Mouse (Mus musculus) kidney, adult 2 months (tissue): ENCODE data around the gene Hdgf.

ENCODE experiments used
- CTCF ChIP-seq: fragments of 200-500 bp; conservative IDR thresholded peaks from 2 replicates; pipeline ENCODE4 v1.5.1; 2011; ENCODE audit warnings: low read depth, mild to moderate bottlenecking, control low read depth, low read length, moderate library complexity, mixed read lengths; ENCODE audit not compliant: insufficient read depth, insufficient read length
- POLR2A ChIP-seq: fragments of 200-500 bp; IDR thresholded peaks from one replicate; pipeline ENCODE4 v1.6.1; 2011; ENCODE audit warnings: low read depth, low read length, control low read depth

DNA sequence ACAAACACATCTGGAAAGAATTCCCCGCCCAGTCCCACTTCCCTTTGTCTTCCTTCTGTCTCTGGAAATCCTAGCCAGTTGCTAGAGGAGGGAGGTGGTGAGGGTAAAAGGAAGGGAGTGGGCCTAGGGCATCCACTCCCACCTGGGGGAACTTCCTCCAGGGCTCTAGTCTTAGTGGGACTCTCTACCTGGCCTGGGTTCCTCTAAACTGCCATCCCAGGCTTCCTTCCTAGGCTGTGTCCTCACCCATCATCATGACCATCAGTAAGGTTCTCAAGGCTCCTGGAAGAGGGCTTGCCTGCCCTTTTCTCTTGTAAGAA, 40.4 kb downstream of the Hdgf start:
- no peak for TF ChIP-seq POLR2A
- TF ChIP-seq CTCF, result no peak
